Mouse (Mus musculus) kidney, adult 2 months (tissue): Measurements from ENCODE around the gene Tmem33. TPM values are rescaled to one million over a fixed set of nuclear protein-coding genes. Genes with fewer than 3 reads are reported as not detected.

Source experiments
- DNase-seq: peaks from one replicate; pipeline ENCODE4 v3.0.0; 2021
- H3K27ac ChIP-seq: fragments of 200-500 bp; 2 replicates; pipeline ENCODE4 v1.5.1; 2012; ENCODE audit warnings: low read depth, low read length, control low read depth, inconsistent platforms; ENCODE audit not compliant: insufficient read depth
- H3K27me3 ChIP-seq: fragments of 200-500 bp; replicated peaks from 2 replicates; pipeline ENCODE4 v1.6.1; 2012; ENCODE audit warnings: mild to moderate bottlenecking, moderate library complexity, low read length, inconsistent platforms; ENCODE audit not compliant: control insufficient read depth, insufficient read depth
- H3K36me3 ChIP-seq: fragments of 200-500 bp; 2 replicates; pipeline ENCODE4 v1.6.1; 2012; ENCODE audit warnings: mild to moderate bottlenecking, moderate library complexity, low read length, inconsistent platforms; ENCODE audit not compliant: control insufficient read depth, insufficient read depth
- H3K4me1 ChIP-seq: fragments of 200-500 bp; 2 replicates; pipeline ENCODE4 v1.6.1; 2011; ENCODE audit warnings: low read length; ENCODE audit not compliant: control insufficient read depth, insufficient read depth
- H3K4me3 ChIP-seq: fragments of 200-500 bp; 2 replicates; pipeline ENCODE4 v1.5.1; 2011; ENCODE audit warnings: mild to moderate bottlenecking, low read depth, low read length, control low read depth; ENCODE audit not compliant: insufficient read depth
- CTCF ChIP-seq: fragments of 200-500 bp; conservative IDR thresholded peaks from 2 replicates; pipeline ENCODE4 v1.5.1; 2011; ENCODE audit warnings: low read depth, mild to moderate bottlenecking, control low read depth, low read length, moderate library complexity, mixed read lengths; ENCODE audit not compliant: insufficient read depth, insufficient read length
- POLR2A ChIP-seq: fragments of 200-500 bp; IDR thresholded peaks from one replicate; pipeline ENCODE4 v1.6.1; 2011; ENCODE audit warnings: low read depth, low read length, control low read depth
- WGBS: fragments of 180-500 bp; shearing (Covaris S2); methylation state at CpG from one replicate; pipeline ENCODE4 v1.1.7; 2018; 5-methylcytosine and 5-hydroxymethylcytosine counted together
- polyA plus RNA-seq: library from polyadenylated mRNA; depleted of rRNA; stranded (reverse); fragments of >200 nt; gene quantifications from 2 replicates; pipeline ENCODE4 v1.2.3, GENCODE M21; 2012

The Tmem33 gene
- polyA plus RNA-seq, 1 experiment = 190 TPM

- no peak for DNase-seq
- peaks cover 3% of the 10 kb centered on the region; the same call in 1 of the 2 replicates for H3K36me3 ChIP-seq
- 95% methylated on average over 4 of the region's 4 CpGs for WGBS
- H3K27me3 ChIP-seq = no peaks in the 10 kb centered on the region
- no peaks in the 10 kb centered on the region for H3K4me1 ChIP-seq
- TF ChIP-seq POLR2A (no peak), CTCF (no peak)
- H3K4me3 ChIP-seq = no peak overlapping the region
- H3K27ac ChIP-seq = no peak overlapping the region
These were observed 20.0 kb downstream of the Tmem33 start for GRCm38 (mm10) chr5:67280400-67280799.

- Histone ChIP-seq H3K27ac (no peak overlapping the region), H3K27me3 (no peaks in the 10 kb centered on the region), H3K36me3 (no peaks in the 10 kb centered on the region), H3K4me3 (no peak overlapping the region), H3K4me1 (peaks cover 15% of the 10 kb centered on the region)
- WGBS = 68% methylated on average over 3 of the region's 3 CpGs
- no peak for TF ChIP-seq POLR2A
- TF ChIP-seq CTCF = no peak
- no peak for DNase-seq
These were observed 34.7 kb downstream of the Tmem33 start for GRCm38 (mm10) chr5:67295029-67295428.

GRCm38 (mm10) chr5:67295682-67296081 lies 35.3 kb downstream of the Tmem33 start:
- Histone ChIP-seq H3K4me3 (no peak overlapping the region), H3K36me3 (no peaks in the 10 kb centered on the region), H3K27ac (no peak overlapping the region), H3K4me1 (peaks cover 20% of the 10 kb centered on the region), H3K27me3 (no peaks in the 10 kb centered on the region)
- WGBS = 68% methylated on average over 6 of the region's 6 CpGs
- TF ChIP-seq CTCF = no peak
- TF ChIP-seq POLR2A = no peak
- peak; percentile 33 for DNase-seq

DNA sequence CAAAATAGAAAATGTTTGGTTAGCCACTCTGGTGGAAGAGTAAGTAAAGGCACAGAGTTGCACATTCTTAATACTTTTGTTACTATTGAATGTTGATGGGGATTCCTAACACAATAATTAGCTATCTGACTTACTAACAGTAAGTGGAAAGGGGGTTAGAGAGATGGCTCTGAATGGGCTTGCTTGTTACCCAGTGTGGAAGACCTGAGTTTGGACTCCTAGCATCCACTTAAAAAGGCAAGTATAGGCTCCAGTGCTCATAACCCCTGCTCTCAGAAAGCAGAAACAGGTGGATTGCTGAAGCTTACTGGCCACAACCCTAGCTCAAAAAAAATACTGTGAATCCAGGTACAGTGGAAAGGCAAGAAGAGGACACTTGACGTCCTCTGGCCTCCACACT lies 35.8 kb downstream of the Tmem33 start:
- no peak for DNase-seq
- Histone ChIP-seq H3K36me3 (no peaks in the 10 kb centered on the region), H3K27me3 (no peaks in the 10 kb centered on the region), H3K4me1 (peaks cover 21% of the 10 kb centered on the region), H3K4me3 (no peak overlapping the region), H3K27ac (peak overlapping the region; percentile 34)
- TF ChIP-seq POLR2A (no peak), CTCF (no peak)
- 48% methylated on average over 1 of the region's 1 CpGs for WGBS

GRCm38 (mm10) chr5:67297026-67297813 lies 36.9 kb downstream of the Tmem33 start:
- no peak overlapping the region for H3K4me3 ChIP-seq
- no peaks in the 10 kb centered on the region for H3K36me3 ChIP-seq
- peaks cover 24% of the 10 kb centered on the region for H3K4me1 ChIP-seq
- peak overlapping the region; percentile 78 for H3K27ac ChIP-seq
- peak; percentile 92 for DNase-seq
- no peaks in the 10 kb centered on the region for H3K27me3 ChIP-seq
- WGBS = 51% methylated on average over 5 of the region's 5 CpGs
- TF ChIP-seq POLR2A = no peak
- TF ChIP-seq CTCF = no peak

- H3K4me1 ChIP-seq = peaks cover 24% of the 10 kb centered on the region
- DNase-seq = no peak
- H3K27ac ChIP-seq = peak overlapping the region; percentile 75
- WGBS = 87% methylated on average over 6 of the region's 6 CpGs
- TF ChIP-seq POLR2A = no peak
- no peak for TF ChIP-seq CTCF
- no peaks in the 10 kb centered on the region for H3K27me3 ChIP-seq
- no peaks in the 10 kb centered on the region for H3K36me3 ChIP-seq
- H3K4me3 ChIP-seq = no peak overlapping the region
These were observed 39.6 kb downstream of the Tmem33 start for GRCm38 (mm10) chr5:67299847-67300412.

- H3K4me1 ChIP-seq = peaks cover 30% of the 10 kb centered on the region
- WGBS = 36% methylated on average over 8 of the region's 8 CpGs
- no peaks in the 10 kb centered on the region for H3K36me3 ChIP-seq
- no peak overlapping the region for H3K4me3 ChIP-seq
- H3K27me3 ChIP-seq = no peaks in the 10 kb centered on the region
- H3K27ac ChIP-seq = peak overlapping the region; percentile 88
- peak; percentile 84 for DNase-seq
- TF ChIP-seq POLR2A (no peak), CTCF (no peak)
These were observed 40.7 kb downstream of the Tmem33 start for GRCm38 (mm10) chr5:67300926-67301597.
